8 mouse cellular contexts compared by ENCODE assay signal in the genomic region with DNA sequence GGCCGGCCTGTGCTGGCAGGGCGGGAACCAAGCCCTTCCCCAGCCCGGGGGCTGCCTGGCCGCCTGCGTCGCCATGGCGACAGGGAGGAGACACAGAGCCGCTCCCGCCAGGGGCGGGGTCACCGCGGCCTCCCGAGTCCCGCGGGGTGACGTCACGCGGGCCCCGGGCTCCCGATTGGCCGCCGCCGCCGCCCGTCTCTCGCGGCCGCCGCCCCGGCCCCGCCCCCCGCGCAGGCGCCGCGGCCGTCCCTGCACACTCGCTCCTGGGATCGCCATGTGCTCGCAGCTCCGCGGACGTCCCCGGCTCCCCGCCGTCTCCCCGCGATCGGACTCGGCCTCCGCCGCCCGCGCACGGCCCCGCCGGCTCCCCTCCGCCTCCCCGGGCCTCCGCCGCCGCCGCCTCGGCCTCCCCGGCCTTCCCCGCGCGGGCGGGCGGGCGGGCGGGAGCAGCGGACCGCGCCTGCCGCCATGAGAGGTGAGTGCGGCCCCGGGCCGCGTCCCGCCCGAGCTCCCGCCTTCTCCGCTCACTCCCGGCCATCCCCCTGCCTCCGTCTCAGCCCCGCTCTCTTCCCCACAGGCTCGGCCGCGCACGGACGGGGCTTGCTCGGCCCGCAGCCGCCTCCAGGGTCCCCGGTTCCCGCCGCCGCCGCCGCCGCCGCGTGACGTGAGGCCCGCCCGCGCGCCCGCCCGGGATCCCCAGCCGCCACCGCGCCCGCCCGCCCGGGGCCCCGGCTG. TPM values are rescaled to one million over a fixed set of nuclear protein-coding genes. Genes with fewer than 3 reads are reported as not detected.
DNase-seq lines count a peak whose midpoint lies in the region; ATAC-seq and TF ChIP-seq lines count a peak whose summit lies in the region.
"Not testable (repeated sequence)": the region's sequence is repeated elsewhere in the genome, so short reads cannot be mapped to it uniquely, and the experiment has no call there.

Gm21887 (plus strand) TSS at position 644 of the 735 bp plus-strand sequence.

- CTCF ChIA-PET in Patski (lab: Charles Lee), result not testable (repeated sequence)

- peak within 1 kb of the TSS; percentile 74 for H3K9ac ChIP-seq in hindbrain, embryonic 12.5 days

- H3K9me3 ChIP-seq in hindbrain, embryonic 12.5 days (replicated peaks), result peaks cover 41% of the 10 kb centered on the region

- DNase-seq in Patski (ENCODE audit: low read depth, low spot score), result not testable (repeated sequence)
- peak; percentile 99 to 100 for DNase-seq in cerebellum, postnatal 10 days
- peak; percentile 90 to 96 for DNase-seq in frontal cortex, postnatal 14 days (ENCODE audit: low spot score in 2 of 2)
- peak; percentile 97 to 100 for DNase-seq in layer of hippocampus, postnatal 25 days (ENCODE audit: extremely low spot score in 1 of 2, low spot score in 1 of 2)
- DNase-seq in lung, postnatal 25 days (ENCODE audit: low spot score), result peak; percentile 94
- DNase-seq in retina, embryonic 14.5 days (ENCODE audit: low spot score), result peak; percentile 100
- DNase-seq in thymus, postnatal 36 days, result peak; percentile 94 to 98

- not testable (repeated sequence) for H3K4me1 ChIP-seq in hindbrain, embryonic 12.5 days

- WGBS in hindbrain, embryonic 12.5 days, result 73% methylated on average over 117 of the region's 118 CpGs

- H3K4me2 ChIP-seq in hindbrain, embryonic 12.5 days (replicated peaks), result not testable (repeated sequence)

- TF ChIP-seq CTCF in Patski (IDR thresholded peaks at IDR 0.05), result not testable (repeated sequence)

- POLR2A ChIA-PET in Patski (lab: Charles Lee), result not testable (repeated sequence)

- H3K36me3 ChIP-seq in hindbrain, embryonic 12.5 days, result not testable (repeated sequence)

- peak within 1 kb of the TSS; percentile 48 for H3K4me3 ChIP-seq in hindbrain, embryonic 12.5 days

- not testable (repeated sequence) for H3K27me3 ChIP-seq in Patski; hindbrain, embryonic 12.5 days

- in situ Hi-C loops in Patski (cut with MboI; ENCODE audit: low pct_unique_long_range_greater_than_20kb), result not testable (repeated sequence)

- peak within 1 kb of the TSS; percentile 66 for H3K27ac ChIP-seq in hindbrain, embryonic 12.5 days

- peak; percentile 85 for ATAC-seq in Patski
- peak; percentile 89 for ATAC-seq in hindbrain, embryonic 12.5 days (ENCODE audit: low FRiP score)

RNA-seq across cellular contexts. Expression of gene Gm21887, which starts in this region (rescaled TPM):
- 110 TPM for polyA plus RNA-seq in Patski (2021)
- 169 and 249 TPM in 2 replicates for polyA plus RNA-seq in hindbrain, embryonic 12.5 days (2016; fragmentation: Nextera tagmentation; extraction: Ambion mirVana)
- 100 to 1,000 TPM in 1 of 2 experiments, 10 to 100 TPM in 1; 65.7 to 260 TPM for total RNA-seq in layer of hippocampus, postnatal 25 days (2021)
